Mouse (Mus musculus) gastrocnemius, adult 2 months (tissue): ENCODE results near the gene Lrfn3. TPM values are rescaled to one million over a fixed set of nuclear protein-coding genes. Genes with fewer than 3 reads are reported as not detected.

Source experiments
- DNase-seq: peaks from one replicate; pipeline ENCODE4 v3.0.0; 2022
- H3K27ac ChIP-seq: fragments of 200-600 bp; 2 replicates; pipeline ENCODE4 v1.8.1; 2022; ENCODE audit warnings: mild to moderate bottlenecking
- H3K4me3 ChIP-seq: fragments of 200-600 bp; 2 replicates; pipeline ENCODE4 v1.8.1; 2022; ENCODE audit warnings: mild to moderate bottlenecking, moderate library complexity
- CTCF ChIP-seq: fragments of 200-600 bp; IDR thresholded peaks from 2 replicates; pipeline ENCODE4 v1.8.1; 2022; ENCODE audit warnings: antibody characterized with exemption, mild to moderate bottlenecking, moderate library complexity
- intact Hi-C: fragments of 180-260 bp; cut with DNase I; formaldehyde crosslinking; loops from one replicate; pipeline ENCODE4 v1.15.1; 2025
- total RNA-seq, 2 experiments: library from RNA; stranded (reverse); gene quantifications; 2 replicates each; pipeline ENCODE4 v1.2.3; 2021

The Lrfn3 gene
- total RNA-seq, 2 experiments from 2014 or later: 3.8 to 4.3 TPM

DNA sequence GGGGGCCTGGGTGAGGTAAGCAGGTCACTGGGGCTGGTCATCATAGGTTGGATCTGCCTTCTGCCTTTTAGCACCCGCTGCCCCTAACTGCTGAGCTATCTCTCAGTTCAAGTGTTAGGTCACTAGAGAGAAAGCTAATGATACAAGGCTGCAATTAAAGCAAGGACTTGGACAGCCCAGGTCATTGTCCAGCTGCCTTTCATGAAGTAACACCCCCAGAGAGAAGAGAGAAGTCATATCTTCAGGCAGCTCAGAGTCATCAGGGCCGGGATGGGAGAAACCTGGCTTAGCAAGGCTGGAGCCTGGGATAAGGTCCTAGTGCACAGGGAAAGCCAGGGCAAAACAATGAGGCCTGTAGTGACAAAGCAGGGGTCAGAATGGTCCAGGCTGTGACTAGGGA is 4.9 kb upstream of the Lrfn3 start:
- Histone ChIP-seq H3K4me3 (no peak overlapping the region), H3K27ac (no peak overlapping the region)
- intact Hi-C loops: no loop called here
- no peak for DNase-seq
- no peak for TF ChIP-seq CTCF

DNA sequence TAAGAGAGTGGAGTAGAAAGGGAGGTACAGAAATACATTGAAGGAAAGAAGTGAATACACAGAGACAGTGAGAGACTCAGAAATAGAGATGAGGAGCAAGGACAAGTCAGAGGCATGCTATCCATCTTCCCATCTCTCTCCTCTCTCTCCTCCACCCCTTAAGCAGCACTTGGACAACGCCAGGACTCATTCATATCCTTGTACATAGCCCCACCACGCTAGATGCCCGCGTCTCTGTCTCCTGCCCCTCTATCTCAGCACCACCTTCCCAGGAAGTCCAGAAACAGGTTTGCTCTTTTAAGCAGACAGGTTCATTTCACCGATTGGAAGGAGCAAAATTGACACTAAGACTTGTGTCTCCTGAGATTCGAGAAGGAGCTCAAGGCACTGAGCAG is 769 bp upstream of the Lrfn3 start:
- Histone ChIP-seq H3K27ac (peak overlapping the region; percentile 72; the same call in 1 of the 2 replicates), H3K4me3 (peak overlapping the region; percentile 77)
- intact Hi-C loops: no loop called here
- DNase-seq: no peak
- no peak for TF ChIP-seq CTCF

DNA sequence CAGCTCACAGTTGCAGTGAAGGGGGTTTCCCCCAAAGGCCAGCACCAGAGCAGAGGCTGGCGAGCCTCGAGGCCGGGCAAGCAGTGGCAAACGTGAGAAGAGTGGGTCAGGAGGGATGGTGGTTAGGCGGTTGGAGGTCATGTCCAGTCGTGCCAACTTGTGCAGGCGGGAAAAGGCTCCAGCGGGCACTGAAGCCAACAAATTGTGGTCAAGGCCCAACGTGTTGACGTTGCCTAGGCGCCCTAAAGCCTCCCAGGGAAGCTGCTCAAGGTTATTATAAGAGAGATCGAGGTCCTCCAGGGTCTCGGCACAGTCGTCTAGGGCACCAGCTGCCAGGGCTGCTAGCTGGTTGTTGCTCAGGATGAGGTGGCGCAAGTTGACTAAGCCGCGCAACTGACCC is 2.5 kb downstream of the Lrfn3 start:
- no peak overlapping the region for H3K27ac ChIP-seq
- intact Hi-C loops: no loop called here
- DNase-seq: no peak

DNA sequence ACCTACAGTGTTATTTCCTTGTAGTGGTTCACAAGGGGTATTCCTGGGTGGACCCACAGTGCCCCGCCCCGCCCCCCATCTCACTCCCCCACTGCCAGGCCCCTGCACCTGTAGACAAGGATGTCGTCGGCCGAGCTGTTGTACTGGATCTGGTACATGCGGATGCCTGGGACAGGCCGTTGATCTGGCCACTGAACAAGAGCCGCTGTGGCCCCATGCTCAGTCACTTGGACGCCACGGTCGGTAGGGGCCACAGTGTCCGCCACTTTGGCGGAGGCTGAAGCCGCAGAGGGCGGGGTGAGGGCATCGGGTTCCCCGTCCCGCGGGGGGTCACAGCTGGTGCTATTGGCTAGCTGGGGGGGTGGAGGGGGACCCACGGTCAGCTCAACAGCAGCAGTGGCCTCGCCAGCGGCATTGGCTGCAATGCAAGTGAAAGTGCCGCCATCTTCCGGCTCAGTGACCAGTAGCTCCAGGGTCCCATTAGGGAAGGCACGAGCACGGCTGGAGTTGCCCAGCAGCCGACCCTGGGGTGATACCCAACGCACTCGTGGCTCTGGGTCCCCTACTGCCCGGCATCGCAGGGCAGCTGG is 3.2 kb downstream of the Lrfn3 start:
- no peak overlapping the region for H3K4me3 ChIP-seq
- TF ChIP-seq CTCF: no peak
- DNase-seq: no peak
- intact Hi-C loops: no loop called here
- H3K27ac ChIP-seq: no peak overlapping the region

More for the DNA sequence above, 2.5 kb downstream of the Lrfn3 start:
- no peak overlapping the region for H3K4me3 ChIP-seq
- TF ChIP-seq CTCF: no peak

DNA sequence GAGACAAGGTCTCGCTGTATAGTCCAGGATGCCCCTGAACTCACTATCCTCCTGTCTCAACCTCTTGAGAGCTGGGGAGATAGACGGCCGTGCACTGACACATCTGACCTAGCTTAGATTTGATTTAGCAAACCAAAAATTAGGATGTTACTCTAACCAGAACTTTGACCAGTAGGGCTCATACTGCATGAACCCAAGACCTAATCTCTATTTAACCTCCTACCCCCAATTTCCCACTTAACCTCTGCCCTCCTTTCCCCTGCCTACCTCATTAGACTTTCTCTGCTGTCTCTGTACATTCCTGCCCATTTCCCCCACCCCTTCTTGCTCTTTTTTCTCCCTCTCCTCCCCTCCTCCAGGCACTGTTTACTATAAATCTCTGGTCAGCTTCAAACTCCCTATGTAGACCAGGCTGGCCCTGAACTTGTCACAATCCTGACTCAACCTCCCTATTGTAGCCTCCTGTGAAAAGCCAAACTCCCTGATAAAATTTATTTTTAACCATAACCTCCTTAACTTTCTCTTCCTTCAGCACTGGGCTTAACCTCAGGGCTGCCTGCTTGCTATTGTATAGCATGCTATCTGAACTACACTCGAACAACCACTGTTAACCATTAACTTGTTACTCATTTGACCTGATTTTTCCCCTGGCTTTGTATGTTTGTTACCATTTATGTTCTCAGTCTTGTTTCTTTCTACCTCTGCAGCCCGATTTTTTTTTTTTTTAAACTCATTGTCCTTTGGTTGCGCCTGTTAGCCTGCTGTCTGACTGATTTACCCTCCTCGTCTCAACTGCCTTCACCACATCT is 4.0 kb downstream of the Lrfn3 start:
- intact Hi-C loops: no loop called here

DNA sequence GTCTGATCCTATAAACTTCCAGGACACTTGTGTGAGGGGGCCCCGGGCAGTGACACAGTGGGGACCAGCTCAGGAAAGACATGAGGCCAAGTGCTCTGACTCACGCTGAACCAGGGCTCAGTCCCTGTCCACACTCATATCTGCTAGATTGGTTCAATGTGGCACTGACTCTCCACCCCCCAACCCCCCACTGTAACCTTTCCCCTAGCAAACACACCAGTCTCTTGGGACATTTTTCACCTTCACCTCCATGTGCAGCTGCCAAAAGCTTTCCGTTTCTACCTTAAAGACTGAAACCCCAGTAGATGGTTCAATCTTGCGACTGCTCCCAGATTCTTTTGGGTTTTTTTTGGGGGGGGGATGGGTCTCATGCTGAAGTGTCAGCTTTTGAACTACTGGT is 8.5 kb downstream of the Lrfn3 start:
- no peak for DNase-seq
- no peak overlapping the region for H3K27ac ChIP-seq

More for the DNA sequence above, 4.0 kb downstream of the Lrfn3 start:
- no peak overlapping the region for H3K4me3 ChIP-seq
- no peak for TF ChIP-seq CTCF
- H3K27ac ChIP-seq: no peak overlapping the region
- DNase-seq: no peak

DNA sequence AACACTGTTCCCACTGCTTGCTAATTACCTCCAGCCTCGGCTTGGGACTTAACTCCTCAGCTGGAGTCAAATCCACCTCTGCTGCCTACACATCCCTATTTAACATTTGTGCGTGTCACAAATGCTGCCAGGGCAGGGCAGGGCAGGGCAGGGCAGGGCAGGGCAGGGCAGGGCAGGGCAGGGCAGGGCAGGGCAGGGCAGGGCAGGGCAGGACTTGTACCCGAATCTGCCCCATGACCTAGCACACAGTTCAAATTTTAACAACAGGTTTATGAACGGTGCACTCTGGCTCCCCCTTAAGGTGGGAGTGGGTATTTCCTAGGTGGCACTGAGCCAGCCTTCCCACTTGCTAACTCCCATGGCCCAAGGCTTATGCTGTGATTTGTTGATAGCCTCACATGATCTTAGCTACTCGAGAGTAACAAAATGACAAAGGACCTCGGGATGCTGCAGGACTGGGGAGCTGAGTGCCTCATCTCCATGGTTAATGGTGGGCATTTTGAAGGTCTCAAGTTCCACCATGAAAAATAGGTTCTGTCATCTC is 9.2 kb downstream of the Lrfn3 start:
- Histone ChIP-seq H3K27ac (no peak overlapping the region), H3K4me3 (no peak overlapping the region)
- intact Hi-C loops: no loop called here
- peak; percentile 83 for TF ChIP-seq CTCF
- peak; percentile 57 for DNase-seq

More for the DNA sequence above, 8.5 kb downstream of the Lrfn3 start:
- H3K4me3 ChIP-seq: no peak overlapping the region
- no peak for TF ChIP-seq CTCF
- intact Hi-C loops: no loop called here

DNA sequence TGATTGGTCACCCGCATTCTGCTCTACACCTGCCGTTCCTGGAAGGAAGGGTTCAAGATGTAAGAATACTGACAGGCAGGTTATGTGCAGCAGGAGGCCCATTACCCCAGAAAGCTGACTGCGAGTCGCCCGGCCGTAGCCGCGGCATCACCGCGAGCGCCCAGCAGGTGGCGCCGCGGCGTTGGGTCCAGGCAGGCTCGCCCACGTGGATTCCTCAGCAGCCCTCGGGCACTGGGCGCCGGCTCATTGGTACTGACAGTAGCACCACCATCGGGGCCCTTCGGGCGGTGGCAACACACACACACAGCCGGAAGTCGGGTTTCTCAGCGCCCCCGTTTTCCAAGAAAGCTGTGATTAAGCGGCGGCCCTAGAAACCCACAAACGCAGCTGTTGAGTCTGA is 14.7 kb downstream of the Lrfn3 start:
- Histone ChIP-seq H3K27ac (no peak overlapping the region), H3K4me3 (no peak overlapping the region)
- peak; percentile 67 for DNase-seq
- TF ChIP-seq CTCF: peak; percentile 85
- intact Hi-C loops: no loop called here

DNA sequence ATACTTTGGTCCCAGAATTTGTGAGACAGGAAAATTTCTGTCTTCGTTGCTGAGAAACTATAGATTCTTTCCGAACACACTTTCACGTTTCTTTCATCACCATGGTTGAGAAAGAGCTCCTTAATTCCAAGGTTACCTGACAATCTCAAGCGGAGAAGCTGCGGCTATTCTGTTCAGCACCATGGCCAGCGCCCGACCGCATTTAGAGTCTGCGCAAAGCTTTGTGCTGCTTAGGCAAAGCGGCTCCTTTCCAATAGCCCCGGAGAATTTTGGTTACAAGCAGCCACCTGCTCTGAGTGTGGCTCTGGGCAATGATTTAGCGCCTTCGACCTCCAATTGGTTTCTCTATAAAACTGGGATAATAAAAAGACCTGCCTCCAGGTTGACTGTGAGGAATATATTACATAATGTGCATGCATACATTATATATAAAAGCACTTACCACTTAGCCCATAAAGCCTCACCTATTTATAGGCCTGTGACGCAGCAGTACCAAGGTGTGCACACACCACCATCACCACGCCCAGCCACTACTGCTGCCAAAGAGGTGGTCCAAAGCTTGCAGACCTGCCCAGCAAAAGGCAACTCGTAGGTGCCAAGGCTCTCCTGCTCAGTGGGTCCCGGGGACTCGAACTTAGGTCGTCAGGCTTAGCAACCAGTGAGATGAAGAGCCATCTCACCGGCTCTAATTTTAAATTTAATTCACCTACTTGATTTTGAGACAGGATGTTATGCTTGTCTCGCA is 15.8 kb downstream of the Lrfn3 start:
- intact Hi-C loops: no loop called here
- no peak for TF ChIP-seq CTCF
- Histone ChIP-seq H3K4me3 (no peak overlapping the region), H3K27ac (no peak overlapping the region)
- peak; percentile 72 for DNase-seq

DNA sequence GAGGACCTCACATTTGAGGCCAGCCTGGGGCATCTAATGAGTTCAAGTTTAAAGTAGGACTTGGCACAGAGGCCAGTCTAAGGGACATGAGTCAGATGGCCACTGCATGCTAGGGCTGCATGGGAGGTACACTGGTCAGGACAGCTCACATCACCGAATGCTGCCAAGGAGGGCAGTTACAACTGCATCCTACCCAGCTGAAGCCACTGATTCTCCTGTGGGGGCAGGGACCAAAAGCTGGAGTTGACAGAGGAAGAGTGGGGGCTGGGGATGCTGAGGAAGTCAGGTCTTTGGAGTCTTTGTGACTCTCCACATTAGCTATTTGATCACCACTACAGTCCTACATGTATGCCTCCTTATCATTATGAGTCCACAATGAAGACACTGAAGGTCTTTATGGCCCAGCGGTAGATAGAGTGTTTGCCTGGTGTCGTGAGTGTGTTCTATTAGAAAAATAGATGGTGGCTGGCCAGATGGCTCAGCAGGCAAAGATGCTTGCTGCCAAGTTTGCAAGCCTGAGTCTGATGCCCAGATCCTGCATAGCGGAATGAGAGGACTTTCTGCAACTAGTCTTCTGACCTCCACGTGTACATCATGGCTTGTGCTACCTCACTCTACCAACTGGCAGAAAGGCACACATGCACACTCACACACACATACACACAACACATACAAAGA is 23.0 kb downstream of the Lrfn3 start:
- no peak overlapping the region for H3K4me3 ChIP-seq
- no peak overlapping the region for H3K27ac ChIP-seq
- no peak for DNase-seq
- intact Hi-C loops: no loop called here
- TF ChIP-seq CTCF: no peak

DNA sequence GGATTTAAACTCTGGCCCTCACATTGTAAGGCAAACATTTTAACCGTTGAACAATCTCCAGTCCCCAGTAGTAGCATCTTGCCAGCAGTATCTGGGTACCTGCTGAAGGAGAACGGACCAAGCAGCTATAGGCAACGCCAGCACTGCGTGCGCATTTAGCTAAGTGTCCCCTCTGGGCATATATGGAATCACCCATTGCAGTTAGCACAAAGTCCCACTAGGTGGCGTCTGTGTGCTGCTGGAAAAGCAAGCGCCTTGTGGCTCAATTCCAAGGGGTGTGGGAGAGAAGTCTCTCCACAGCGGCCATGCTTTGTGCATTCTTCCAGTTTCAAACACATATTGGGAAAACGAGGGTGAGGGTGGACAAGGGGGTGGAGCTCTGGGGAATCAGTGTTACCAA is 26.2 kb downstream of the Lrfn3 start:
- Histone ChIP-seq H3K4me3 (no peak overlapping the region), H3K27ac (no peak overlapping the region)
- intact Hi-C loops: loop anchor here (2.0 kb wide), 1 partner anchor 96 kb away; no protein-coding TSS in a partner anchor
- peak; percentile 85 for DNase-seq
- TF ChIP-seq CTCF: peak; percentile 87

DNA sequence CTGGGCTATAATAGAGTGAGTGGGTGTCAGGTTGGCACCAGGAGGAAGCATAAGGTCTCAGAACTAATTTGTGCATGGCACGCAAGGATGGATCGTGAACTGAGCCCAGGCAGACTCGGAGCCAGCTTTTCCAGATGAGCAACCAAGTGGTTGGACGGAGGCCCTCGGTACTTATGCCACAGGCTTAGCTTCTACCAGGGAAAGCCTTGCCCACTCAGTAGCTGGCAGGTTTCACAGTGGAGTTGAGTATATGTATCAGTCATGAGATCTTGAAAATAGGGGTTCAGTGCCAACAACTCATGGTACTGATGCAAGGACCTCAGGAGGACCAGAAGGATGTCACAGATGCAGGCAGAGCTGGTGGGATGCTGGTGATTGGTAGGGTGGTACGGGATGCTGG is 26.9 kb downstream of the Lrfn3 start:
- TF ChIP-seq CTCF: no peak
- intact Hi-C loops: loop anchor here (2.0 kb wide), 1 partner anchor 97 kb away; no protein-coding TSS in a partner anchor
- no peak for DNase-seq
- Histone ChIP-seq H3K4me3 (no peak overlapping the region), H3K27ac (no peak overlapping the region)
